Mouse (Mus musculus): ENCODE data around the gene Gm47289. TPM values are rescaled to one million over a fixed set of nuclear protein-coding genes. Genes with fewer than 3 reads are reported as not detected.

Gm47289 gene
- polyA plus RNA-seq, 1 experiment from 2014 or later: not detected

DNA sequence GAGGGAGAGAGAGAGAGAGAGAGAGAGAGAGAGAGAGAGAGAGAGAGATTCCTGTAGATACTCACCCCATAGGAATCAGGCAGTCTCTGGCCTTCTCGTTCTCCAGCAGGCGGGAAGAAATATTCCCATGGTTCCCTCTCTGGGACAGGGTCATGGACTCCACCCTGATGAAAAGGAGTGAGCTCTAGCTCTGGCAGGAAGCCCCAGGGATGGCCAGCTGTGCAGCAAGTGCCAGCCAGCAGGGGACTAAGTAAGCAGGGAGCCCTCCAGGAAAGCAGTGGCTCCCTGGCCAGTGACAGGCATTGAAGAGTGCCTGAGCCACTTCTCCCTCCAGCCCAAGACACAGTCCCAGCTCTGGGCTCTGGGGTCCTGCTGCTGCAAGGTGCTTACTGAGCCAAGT, 7.2 kb upstream of the Gm47289 start:
- no peak overlapping the region for H3K9ac ChIP-seq (ENCODE audit: low read length)
- no peak overlapping the region for H3K4me3 ChIP-seq (ENCODE audit: low read depth, low read length)
- H3K27me3 ChIP-seq (ENCODE audit: control insufficient read depth, insufficient read depth, low read length): peaks cover 3% of the 10 kb centered on the region; the same call in 1 of the 2 replicates
- H3K4me2 ChIP-seq (ENCODE audit: low read depth, low read length, severe bottlenecking): no peak overlapping the region
- DNase-seq (ENCODE audit: low spot score): no peak
- WGBS: 70% methylated on average over 2 of the region's 2 CpGs
- no peaks in the 10 kb centered on the region for H3K4me1 ChIP-seq (replicated peaks; ENCODE audit: control insufficient read depth, insufficient read depth, low read length)
- H3K27ac ChIP-seq (ENCODE audit: low read depth, low read length): no peak overlapping the region
- ATAC-seq (replicated peaks; ENCODE audit: low FRiP score): no peak
- no peaks in the 10 kb centered on the region for H3K36me3 ChIP-seq (ENCODE audit: control insufficient read depth, insufficient read depth, low read length)
- H3K9me3 ChIP-seq (ENCODE audit: control insufficient read depth, low read length): no peaks in the 10 kb centered on the region

DNA sequence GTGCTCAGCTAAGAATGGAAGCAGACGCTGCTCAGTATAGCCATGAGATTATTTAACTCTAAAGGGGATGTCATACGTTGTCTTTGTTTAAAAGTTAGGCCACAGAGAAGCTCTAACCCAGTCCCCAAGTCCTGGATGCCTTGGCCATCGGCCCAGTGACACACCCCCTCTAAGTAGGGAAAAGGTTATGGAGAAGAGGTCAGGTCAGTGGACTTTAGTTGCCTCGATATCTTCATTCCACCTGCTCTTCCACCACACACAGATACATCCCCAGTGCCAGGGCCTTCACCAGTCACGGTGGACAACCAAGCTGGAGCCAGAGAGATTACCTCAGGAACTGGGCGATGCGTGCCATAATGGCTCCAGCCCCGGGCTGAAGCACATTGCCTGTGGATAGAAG, 3.5 kb upstream of the Gm47289 start:
- Histone ChIP-seq H3K9ac (ENCODE audit: low read length) (no peak overlapping the region), H3K27me3 (ENCODE audit: control insufficient read depth, insufficient read depth, low read length) (peaks cover 3% of the 10 kb centered on the region; the same call in 1 of the 2 replicates), H3K4me2 (ENCODE audit: low read depth, low read length, severe bottlenecking) (no peak overlapping the region), H3K36me3 (ENCODE audit: control insufficient read depth, insufficient read depth, low read length) (no peaks in the 10 kb centered on the region), H3K4me3 (ENCODE audit: low read depth, low read length) (no peak overlapping the region), H3K4me1 (replicated peaks; ENCODE audit: control insufficient read depth, insufficient read depth, low read length) (no peaks in the 10 kb centered on the region), H3K9me3 (ENCODE audit: control insufficient read depth, low read length) (no peaks in the 10 kb centered on the region), H3K27ac (ENCODE audit: low read depth, low read length) (no peak overlapping the region)
- no peak for DNase-seq (ENCODE audit: low spot score)
- ATAC-seq (replicated peaks; ENCODE audit: low FRiP score): no peak
- WGBS: 85% methylated on average over 8 of the region's 8 CpGs

DNA sequence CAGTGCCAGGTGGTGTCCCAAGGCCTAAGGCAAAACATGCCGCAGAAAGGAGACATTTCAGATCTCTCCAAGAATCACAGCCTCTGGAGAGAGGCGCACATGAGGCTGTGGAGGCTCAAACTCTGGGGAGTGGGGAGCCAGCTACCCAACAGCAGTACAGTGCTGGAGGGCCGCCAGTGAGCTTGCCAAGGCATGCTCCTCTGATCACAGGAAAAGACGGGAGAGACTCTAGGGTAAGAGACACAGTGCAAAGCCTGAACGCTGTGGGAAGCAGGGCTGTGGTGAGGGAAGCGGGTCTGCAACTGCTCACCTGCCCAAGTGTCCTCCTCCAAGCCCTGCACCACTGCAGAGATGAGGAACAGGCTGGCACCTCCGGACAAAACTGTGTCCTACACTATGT, 3.1 kb upstream of the Gm47289 start:
- ATAC-seq (replicated peaks; ENCODE audit: low FRiP score) (0 out of 2 replicates have a peak, but pooled peaks have one; percentile 29), DNase-seq (ENCODE audit: low spot score) (no peak)
- Histone ChIP-seq H3K4me2 (ENCODE audit: low read depth, low read length, severe bottlenecking) (no peak overlapping the region), H3K36me3 (ENCODE audit: control insufficient read depth, insufficient read depth, low read length) (no peaks in the 10 kb centered on the region), H3K9ac (ENCODE audit: low read length) (no peak overlapping the region), H3K27ac (ENCODE audit: low read depth, low read length) (no peak overlapping the region), H3K9me3 (ENCODE audit: control insufficient read depth, low read length) (no peaks in the 10 kb centered on the region), H3K4me1 (replicated peaks; ENCODE audit: control insufficient read depth, insufficient read depth, low read length) (no peaks in the 10 kb centered on the region), H3K4me3 (ENCODE audit: low read depth, low read length) (no peak overlapping the region), H3K27me3 (ENCODE audit: control insufficient read depth, insufficient read depth, low read length) (peaks cover 3% of the 10 kb centered on the region; the same call in 1 of the 2 replicates)
- WGBS: 61% methylated on average over 7 of the region's 7 CpGs

DNA sequence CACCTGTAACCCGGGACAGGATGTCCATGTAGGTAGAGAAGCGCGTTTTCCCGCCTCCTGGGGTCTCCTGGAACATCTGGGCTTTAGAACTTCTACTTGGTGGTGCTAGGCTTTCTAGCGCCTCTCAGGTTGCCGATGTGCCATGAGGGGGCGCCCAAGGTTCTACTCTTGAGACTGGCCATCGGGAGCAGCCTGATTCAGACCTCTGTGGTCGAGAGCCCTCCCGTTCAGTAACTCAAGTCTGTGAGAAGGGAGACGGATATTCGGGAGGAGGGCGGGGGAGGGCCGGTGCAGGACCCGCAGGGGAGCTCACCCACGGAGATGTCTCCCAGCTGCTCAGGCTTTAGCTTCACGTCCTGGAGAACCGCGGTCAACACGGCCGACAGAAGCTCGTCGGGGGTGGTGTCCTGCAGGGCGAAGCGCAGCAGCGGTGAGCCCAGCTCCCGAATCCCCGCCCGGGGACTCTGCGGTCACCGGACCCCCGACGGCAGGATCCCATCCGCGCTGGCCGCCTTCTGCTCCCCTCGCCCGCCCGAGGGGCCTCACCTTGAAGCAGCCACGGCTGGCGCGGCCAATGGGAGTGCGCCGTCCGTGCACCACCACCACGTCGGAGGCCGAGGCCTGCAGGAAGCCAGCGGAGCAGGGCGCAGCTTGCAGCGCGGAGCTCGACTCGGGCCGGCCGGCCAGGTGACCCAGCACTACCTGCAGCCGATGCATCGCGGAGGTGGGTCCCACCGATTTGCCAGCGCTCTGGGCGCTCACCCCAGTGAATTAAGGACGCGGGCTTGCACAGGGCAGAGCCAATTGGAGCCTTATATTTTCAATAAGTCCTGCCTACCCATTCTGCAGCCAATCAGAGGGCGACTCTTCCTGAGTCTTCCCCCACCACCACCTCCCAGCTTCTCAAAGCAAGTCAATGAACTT, 2.4 kb upstream of the Gm47289 start, which contains the start of gene Acaa1b:
Acaa1b (minus strand) TSS at position 816 of the 924 bp plus-strand sequence.
- no peaks in the 10 kb centered on the region for H3K36me3 ChIP-seq (ENCODE audit: control insufficient read depth, insufficient read depth, low read length)
- peak within 1 kb of the TSS; percentile 35; the same call in 1 of the 2 replicates for H3K9ac ChIP-seq (ENCODE audit: low read length)

DNA sequence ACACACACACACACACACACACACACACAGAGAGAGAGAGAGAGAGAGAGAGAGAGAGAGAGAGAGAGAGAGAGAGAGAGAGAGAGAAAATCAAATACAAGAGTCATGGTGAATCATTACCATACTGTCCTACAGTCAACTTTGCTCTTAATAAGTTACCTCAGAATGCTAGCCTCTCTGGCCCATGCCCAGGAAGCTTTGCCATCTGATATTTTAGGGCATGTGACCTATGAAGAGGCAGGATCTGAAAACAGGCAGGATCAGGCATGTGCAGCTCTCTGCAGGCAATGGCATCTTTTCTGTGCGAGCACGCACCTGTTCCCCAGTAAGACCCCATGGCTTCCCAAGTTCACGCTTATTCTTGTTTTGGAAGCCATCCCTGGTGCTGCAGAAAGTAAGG, 1.7 kb downstream of the Gm47289 start:
- DNase-seq (ENCODE audit: low spot score) (no peak), ATAC-seq (replicated peaks; ENCODE audit: low FRiP score) (no peak)
- Histone ChIP-seq H3K27ac (ENCODE audit: low read depth, low read length) (no peak overlapping the region), H3K4me3 (ENCODE audit: low read depth, low read length) (no peak overlapping the region), H3K4me1 (replicated peaks; ENCODE audit: control insufficient read depth, insufficient read depth, low read length) (no peaks in the 10 kb centered on the region), H3K9me3 (ENCODE audit: control insufficient read depth, low read length) (no peaks in the 10 kb centered on the region), H3K36me3 (ENCODE audit: control insufficient read depth, insufficient read depth, low read length) (no peaks in the 10 kb centered on the region), H3K4me2 (ENCODE audit: low read depth, low read length, severe bottlenecking) (no peak overlapping the region), H3K9ac (ENCODE audit: low read length) (no peak overlapping the region), H3K27me3 (ENCODE audit: control insufficient read depth, insufficient read depth, low read length) (peaks cover 3% of the 10 kb centered on the region; the same call in 1 of the 2 replicates)
- WGBS: 91% methylated on average over 3 of the region's 3 CpGs

More for the DNA sequence above, 2.4 kb upstream of the Gm47289 start, which contains the start of gene Acaa1b:
- Histone ChIP-seq H3K4me2 (ENCODE audit: low read depth, low read length, severe bottlenecking) (peak within 1 kb of the TSS; percentile 60), H3K9me3 (ENCODE audit: control insufficient read depth, low read length) (no peaks in the 10 kb centered on the region), H3K27me3 (ENCODE audit: control insufficient read depth, insufficient read depth, low read length) (peaks cover 3% of the 10 kb centered on the region; the same call in 1 of the 2 replicates), H3K4me1 (replicated peaks; ENCODE audit: control insufficient read depth, insufficient read depth, low read length) (no peaks in the 10 kb centered on the region), H3K27ac (ENCODE audit: low read depth, low read length) (no peak within 1 kb of the TSS), H3K4me3 (ENCODE audit: low read depth, low read length) (peak within 1 kb of the TSS; percentile 43)
- DNase-seq (ENCODE audit: low spot score) (peak; percentile 89), ATAC-seq (replicated peaks; ENCODE audit: low FRiP score) (peak; percentile 90)
- WGBS: 1% methylated on average over 65 of the region's 65 CpGs

DNA sequence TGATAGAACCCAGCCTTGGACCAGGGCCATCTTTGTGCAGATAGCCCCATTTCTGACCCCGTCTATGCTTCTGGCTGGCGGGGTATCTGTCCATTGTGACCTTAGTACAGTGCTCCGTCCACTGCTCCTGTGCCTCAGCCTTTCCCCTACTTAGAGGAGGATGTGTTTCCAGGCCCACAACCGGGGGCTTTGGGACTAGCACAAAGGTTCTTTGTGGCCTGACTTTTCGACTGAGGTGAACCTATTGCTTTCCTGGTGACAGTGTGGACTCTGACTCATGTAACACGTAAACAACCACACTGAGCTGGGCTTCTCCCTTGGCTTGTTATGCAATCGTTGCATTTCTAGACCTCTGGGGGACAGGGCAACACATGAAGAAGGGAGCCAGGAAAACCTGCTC, 5.8 kb downstream of the Gm47289 start:
- DNase-seq (ENCODE audit: low spot score) (no peak), ATAC-seq (replicated peaks; ENCODE audit: low FRiP score) (no peak)
- no peaks in the 10 kb centered on the region for H3K27me3 ChIP-seq (ENCODE audit: control insufficient read depth, insufficient read depth, low read length)
- H3K4me1 ChIP-seq (replicated peaks; ENCODE audit: control insufficient read depth, insufficient read depth, low read length): no peaks in the 10 kb centered on the region
- H3K9ac ChIP-seq (ENCODE audit: low read length): no peak overlapping the region
- H3K4me3 ChIP-seq (ENCODE audit: low read depth, low read length): no peak overlapping the region
- 90% methylated on average over 7 of the region's 7 CpGs for WGBS
- no peak overlapping the region for H3K4me2 ChIP-seq (ENCODE audit: low read depth, low read length, severe bottlenecking)
- H3K36me3 ChIP-seq (ENCODE audit: control insufficient read depth, insufficient read depth, low read length): no peaks in the 10 kb centered on the region
- H3K27ac ChIP-seq (ENCODE audit: low read depth, low read length): no peak overlapping the region
- H3K9me3 ChIP-seq (ENCODE audit: control insufficient read depth, low read length): no peaks in the 10 kb centered on the region

DNA sequence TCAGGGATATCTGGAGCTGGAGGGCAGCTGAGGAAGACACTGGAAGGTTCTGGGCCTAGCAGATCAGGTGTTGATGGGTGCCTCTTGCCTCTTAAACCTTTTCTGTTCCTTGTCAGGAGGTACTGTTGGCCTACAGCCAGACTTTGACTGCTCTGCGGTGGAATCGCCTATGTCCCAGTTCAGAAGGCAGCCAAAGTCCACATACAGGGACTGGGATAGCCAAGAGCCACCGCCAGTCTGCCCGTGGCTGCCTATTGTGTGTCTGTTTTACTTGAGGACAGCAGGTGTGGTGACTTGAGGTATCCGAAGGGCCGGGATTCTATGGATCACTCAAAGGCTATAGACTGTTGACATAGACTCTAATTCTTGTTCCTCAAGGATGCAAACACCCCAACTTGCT, 6.6 kb downstream of the Gm47289 start:
- Histone ChIP-seq H3K9me3 (ENCODE audit: control insufficient read depth, low read length) (no peaks in the 10 kb centered on the region), H3K4me3 (ENCODE audit: low read depth, low read length) (no peak overlapping the region), H3K27me3 (ENCODE audit: control insufficient read depth, insufficient read depth, low read length) (no peaks in the 10 kb centered on the region), H3K9ac (ENCODE audit: low read length) (no peak overlapping the region), H3K4me1 (replicated peaks; ENCODE audit: control insufficient read depth, insufficient read depth, low read length) (no peaks in the 10 kb centered on the region), H3K4me2 (ENCODE audit: low read depth, low read length, severe bottlenecking) (no peak overlapping the region), H3K36me3 (ENCODE audit: control insufficient read depth, insufficient read depth, low read length) (no peaks in the 10 kb centered on the region), H3K27ac (ENCODE audit: low read depth, low read length) (no peak overlapping the region)
- ATAC-seq (replicated peaks; ENCODE audit: low FRiP score): no peak
- no peak for DNase-seq (ENCODE audit: low spot score)
- whole genome bisulfite sequencing: 93% methylated on average over 6 of the region's 6 CpGs

DNA sequence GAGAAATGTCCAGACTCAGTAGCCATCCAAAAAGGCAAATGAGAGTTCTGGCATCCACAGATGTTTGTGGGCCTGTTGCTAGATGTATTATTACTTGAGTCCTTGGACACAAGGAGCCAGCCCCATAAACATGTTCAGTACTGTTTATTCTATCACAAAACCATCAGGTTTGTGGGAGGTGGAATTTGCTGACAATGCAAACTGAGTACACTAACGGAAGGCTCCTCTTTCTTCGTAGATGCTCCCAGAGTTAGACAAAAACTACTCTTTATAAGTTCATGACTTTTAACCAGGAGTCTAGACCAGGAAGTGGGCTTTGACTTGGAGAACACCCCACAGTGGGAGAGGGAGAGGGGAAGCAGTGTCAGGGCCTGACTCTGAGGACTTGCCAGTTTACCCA, 8.6 kb downstream of the Gm47289 start:
- Histone ChIP-seq H3K4me1 (replicated peaks; ENCODE audit: control insufficient read depth, insufficient read depth, low read length) (no peaks in the 10 kb centered on the region), H3K4me2 (ENCODE audit: low read depth, low read length, severe bottlenecking) (no peak overlapping the region), H3K27ac (ENCODE audit: low read depth, low read length) (no peak overlapping the region), H3K27me3 (ENCODE audit: control insufficient read depth, insufficient read depth, low read length) (no peaks in the 10 kb centered on the region), H3K9me3 (ENCODE audit: control insufficient read depth, low read length) (no peaks in the 10 kb centered on the region), H3K4me3 (ENCODE audit: low read depth, low read length) (no peak overlapping the region), H3K36me3 (ENCODE audit: control insufficient read depth, insufficient read depth, low read length) (no peaks in the 10 kb centered on the region), H3K9ac (ENCODE audit: low read length) (no peak overlapping the region)
- 92% methylated on average over 2 of the region's 2 CpGs for WGBS
- no peak for DNase-seq (ENCODE audit: low spot score)
- ATAC-seq (replicated peaks; ENCODE audit: low FRiP score): no peak
